Mouse (Mus musculus) G1E (cell line): ENCODE measurements around the gene Fam78b. TPM values are rescaled to one million over a fixed set of nuclear protein-coding genes. Genes with fewer than 3 reads are reported as not detected.

Source experiments
- ATAC-seq: 2 replicates; pipeline ENCODE4 v1.8.0; 2016; ENCODE audit warnings: mild to moderate bottlenecking; ENCODE audit not compliant: insufficient number of reproducible peaks, poor library complexity, low FRiP score, severe bottlenecking; ENCODE audit errors: extremely low read depth
- DNase-seq: peaks from one replicate; pipeline ENCODE4 v3.0.0; 2012; ENCODE audit warnings: low spot score
- H3K27me3 ChIP-seq: 2 replicates; pipeline ENCODE4 v1.6.1; 2012; ENCODE audit warnings: mild to moderate bottlenecking, low read length, inconsistent platforms; ENCODE audit not compliant: insufficient read depth
- H3K36me3 ChIP-seq: replicated peaks from 2 replicates; pipeline ENCODE3; 2012; ENCODE audit warnings: mild to moderate bottlenecking, inconsistent platforms
- H3K4me1 ChIP-seq: 2 replicates; pipeline ENCODE4 v1.6.1; 2012; ENCODE audit warnings: low read depth, low read length, inconsistent platforms, mixed read lengths; ENCODE audit not compliant: insufficient read depth
- H3K4me3 ChIP-seq: 2 replicates; pipeline ENCODE4 v1.5.1; 2012; ENCODE audit warnings: low read depth, mild to moderate bottlenecking, inconsistent platforms, low read length, moderate library complexity, mixed read lengths
- H3K9me3 ChIP-seq: replicated peaks from 2 replicates; pipeline ENCODE4 v1.6.1; 2012; ENCODE audit warnings: inconsistent platforms
- CTCF ChIP-seq: IDR thresholded peaks from 2 replicates; pipeline ENCODE4 v1.5.1; 2012; ENCODE audit warnings: low read depth, low read length, inconsistent platforms, mixed read lengths
- GATA1 ChIP-seq: IDR thresholded peaks from 2 replicates; pipeline ENCODE4 v1.6.1; 2012; ENCODE audit warnings: borderline replicate concordance, low read length, inconsistent platforms, mixed read lengths
- GATA2 ChIP-seq: IDR thresholded peaks from 2 replicates; pipeline ENCODE4 v1.6.1; 2012; ENCODE audit warnings: low read depth, low read length, inconsistent platforms, borderline replicate concordance
- POLR2AphosphoS5 ChIP-seq: IDR thresholded peaks from 2 replicates; pipeline ENCODE4 v1.6.1; 2012; ENCODE audit warnings: low read depth, low read length, inconsistent platforms; ENCODE audit not compliant: insufficient replicate concordance
- TAL1 ChIP-seq: conservative IDR thresholded peaks from 2 replicates; pipeline ENCODE4 v1.6.1; 2012; ENCODE audit warnings: low read depth, low read length, inconsistent platforms, mixed read lengths
- polyA plus RNA-seq: library from polyadenylated mRNA; stranded (reverse); fragments of >175 nt; gene quantifications from 2 replicates; pipeline ENCODE4 v1.2.3, GENCODE M21; 2012
- total RNA-seq, 2 experiments: library from RNA; stranded (forward) in 1 of 2; stranded (reverse) in 1 of 2; fragments of 200-1000 nt in 1 of 2; fragments of >200 nt in 1 of 2; fragmentation: Nextera tagmentation in 1 of 2; gene quantifications; 2 replicates each; pipeline ENCODE4 v1.2.3; 2014 to 2017

Fam78b gene
- total RNA-seq (2014; fragmentation: Nextera tagmentation) (not detected in 2 replicates), total RNA-seq (2017) (0.11 and 0.12 TPM in 2 replicates), polyA plus RNA-seq (not detected in 2 replicates)

GRCm38 (mm10) chr1:167001174-167001843, at the start of gene Fam78b:
Gene Fam78b (plus strand): TSS chr1:167001417.
- Histone ChIP-seq H3K27me3 (no peaks in the 10 kb centered on the region), H3K4me1 (no peaks in the 10 kb centered on the region), H3K36me3 (no peaks in the 10 kb centered on the region), H3K9me3 (peaks cover 65% of the 10 kb centered on the region), H3K4me3 (peak within 1 kb of the TSS; percentile 48; the same call in 1 of the 2 replicates)
- DNase-seq = no peak
- ATAC-seq = no peak
- TF ChIP-seq CTCF (no peak), TAL1 (no peak), GATA2 (no peak), POLR2AphosphoS5 (no peak), GATA1 (no peak)

GRCm38 (mm10) chr1:166964508-166964907, 36.7 kb upstream of the Fam78b start:
- H3K9me3 ChIP-seq = peaks cover 35% of the 10 kb centered on the region
- H3K36me3 ChIP-seq = no peaks in the 10 kb centered on the region
- ATAC-seq (no peak), DNase-seq (no peak)
- no peak overlapping the region for H3K4me3 ChIP-seq
- TF ChIP-seq TAL1 (no peak), GATA2 (no peak), GATA1 (no peak), CTCF (no peak), POLR2AphosphoS5 (no peak)
- no peaks in the 10 kb centered on the region for H3K27me3 ChIP-seq
- H3K4me1 ChIP-seq = no peaks in the 10 kb centered on the region

GRCm38 (mm10) chr1:166968271-166968670, 32.9 kb upstream of the Fam78b start:
- ATAC-seq (no peak), DNase-seq (no peak)
- no peak for TF ChIP-seq CTCF
- TF ChIP-seq TAL1 = no peak
- no peak for TF ChIP-seq POLR2AphosphoS5
- TF ChIP-seq GATA2 = no peak
- TF ChIP-seq GATA1 = no peak
- Histone ChIP-seq H3K9me3 (peaks cover 34% of the 10 kb centered on the region), H3K4me1 (no peaks in the 10 kb centered on the region), H3K36me3 (no peaks in the 10 kb centered on the region), H3K27me3 (no peaks in the 10 kb centered on the region), H3K4me3 (no peak overlapping the region)

DNA sequence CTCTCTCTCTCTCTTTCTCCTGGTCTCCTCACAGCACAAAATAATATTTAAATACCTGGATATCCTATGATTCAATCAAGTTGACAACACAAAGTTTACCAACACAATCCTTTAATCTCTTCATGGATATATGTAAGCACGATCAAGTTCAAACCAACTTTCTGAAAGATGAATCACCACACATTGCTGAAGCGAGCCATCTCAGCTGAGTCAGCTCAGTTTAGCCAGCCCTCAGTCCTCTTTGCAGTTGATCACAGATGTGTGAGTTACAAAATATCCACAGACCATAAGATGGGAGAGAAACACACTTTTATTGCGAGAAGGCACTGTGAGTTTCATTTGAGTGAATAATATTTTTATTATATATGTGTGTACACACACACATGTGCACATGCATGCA, 27.5 kb upstream of the Fam78b start:
- ATAC-seq (no peak), DNase-seq (no peak)
- TF ChIP-seq POLR2AphosphoS5 (no peak), CTCF (no peak)
- Histone ChIP-seq H3K36me3 (no peaks in the 10 kb centered on the region), H3K4me3 (no peak overlapping the region), H3K9me3 (peaks cover 40% of the 10 kb centered on the region), H3K4me1 (no peaks in the 10 kb centered on the region), H3K27me3 (no peaks in the 10 kb centered on the region)

GRCm38 (mm10) chr1:166978611-166979010, 22.6 kb upstream of the Fam78b start:
- no peak for ATAC-seq
- H3K4me1 ChIP-seq = no peaks in the 10 kb centered on the region

DNA sequence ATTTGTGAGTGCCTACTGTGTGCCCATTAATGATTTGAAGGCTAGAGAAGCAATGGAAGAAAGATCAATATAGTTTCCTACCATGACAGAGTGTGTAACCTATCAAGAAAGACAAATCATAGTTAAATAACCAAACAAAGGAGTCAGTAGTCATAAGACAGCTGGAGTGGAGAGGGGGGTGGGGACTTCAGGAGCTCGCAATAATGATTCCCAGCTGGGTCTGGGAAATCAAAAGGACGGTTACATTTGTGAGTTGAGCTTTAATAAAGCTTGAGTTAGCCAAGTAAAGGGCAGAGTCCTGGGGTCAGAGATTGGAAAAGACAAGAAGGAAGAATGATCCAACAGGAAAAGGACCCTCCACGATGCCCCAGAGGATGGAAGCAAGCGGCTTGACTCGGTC, 7.0 kb upstream of the Fam78b start:
- DNase-seq = no peak
- ATAC-seq = no peak
- H3K9me3 ChIP-seq = peaks cover 39% of the 10 kb centered on the region
- TF ChIP-seq CTCF (no peak), TAL1 (no peak)
- no peaks in the 10 kb centered on the region for H3K27me3 ChIP-seq
- no peak overlapping the region for H3K4me3 ChIP-seq
- H3K4me1 ChIP-seq = no peaks in the 10 kb centered on the region
- no peaks in the 10 kb centered on the region for H3K36me3 ChIP-seq

More at GRCm38 (mm10) chr1:166978611-166979010, 22.6 kb upstream of the Fam78b start:
- H3K4me3 ChIP-seq = no peak overlapping the region
- H3K9me3 ChIP-seq = peaks cover 46% of the 10 kb centered on the region
- no peaks in the 10 kb centered on the region for H3K27me3 ChIP-seq
- DNase-seq = no peak
- no peaks in the 10 kb centered on the region for H3K36me3 ChIP-seq
- TF ChIP-seq POLR2AphosphoS5 = no peak
- TF ChIP-seq TAL1 = no peak
- TF ChIP-seq GATA1 = no peak
- TF ChIP-seq CTCF = no peak
- TF ChIP-seq GATA2 = no peak

GRCm38 (mm10) chr1:166996250-166996649, 5.0 kb upstream of the Fam78b start:
- Histone ChIP-seq H3K36me3 (no peaks in the 10 kb centered on the region), H3K4me3 (no peak overlapping the region), H3K4me1 (no peaks in the 10 kb centered on the region), H3K9me3 (peaks cover 58% of the 10 kb centered on the region), H3K27me3 (no peaks in the 10 kb centered on the region)
- DNase-seq = no peak
- ATAC-seq = no peak
- TF ChIP-seq GATA1 (no peak), POLR2AphosphoS5 (no peak), TAL1 (no peak)
